Mouse (Mus musculus): ENCODE results near the gene Rad51b.

Rad51b gene

DNA sequence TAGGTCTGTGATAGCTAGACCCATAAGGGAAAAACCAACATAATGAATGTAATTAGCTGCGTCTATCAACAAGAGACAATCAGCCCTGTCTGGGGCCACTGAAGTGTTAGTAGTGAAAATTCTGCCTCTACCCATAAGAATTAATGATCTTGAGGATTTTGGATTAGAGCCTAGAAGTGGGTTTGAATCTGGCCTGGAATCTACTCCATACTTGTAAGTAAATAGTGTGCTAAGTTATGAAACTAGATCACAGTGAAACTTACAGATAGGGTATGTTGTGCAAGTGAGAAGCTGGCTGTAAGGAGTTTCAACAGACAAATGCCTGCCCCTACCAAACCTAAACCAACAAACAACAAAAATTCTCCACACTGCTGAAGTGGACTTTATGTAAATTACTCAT lies 83.1 kb downstream of the Rad51b start:
- no peak for DNase-seq (ENCODE audit: low read depth, low spot score)

GRCm38 (mm10) chr12:79381489-79381888 lies 84.4 kb downstream of the Rad51b start:
- DNase-seq (ENCODE audit: low read depth, low spot score): no peak

- no peak for DNase-seq (ENCODE audit: low read depth, low spot score)
Observed at GRCm38 (mm10) chr12:79382416-79382815, 85.3 kb downstream of the Rad51b start.

- DNase-seq (ENCODE audit: low read depth, low spot score): no peak
Observed at GRCm38 (mm10) chr12:79383583-79383982, 86.5 kb downstream of the Rad51b start.

GRCm38 (mm10) chr12:79384787-79385186 lies 87.7 kb downstream of the Rad51b start:
- no peak for DNase-seq (ENCODE audit: low read depth, low spot score)

- no peak for DNase-seq (ENCODE audit: low read depth, low spot score)
Observed at GRCm38 (mm10) chr12:79385199-79385598, 88.1 kb downstream of the Rad51b start.

- no peak for DNase-seq (ENCODE audit: low read depth, low spot score)
Observed at GRCm38 (mm10) chr12:79387886-79388285, 90.8 kb downstream of the Rad51b start.

DNA sequence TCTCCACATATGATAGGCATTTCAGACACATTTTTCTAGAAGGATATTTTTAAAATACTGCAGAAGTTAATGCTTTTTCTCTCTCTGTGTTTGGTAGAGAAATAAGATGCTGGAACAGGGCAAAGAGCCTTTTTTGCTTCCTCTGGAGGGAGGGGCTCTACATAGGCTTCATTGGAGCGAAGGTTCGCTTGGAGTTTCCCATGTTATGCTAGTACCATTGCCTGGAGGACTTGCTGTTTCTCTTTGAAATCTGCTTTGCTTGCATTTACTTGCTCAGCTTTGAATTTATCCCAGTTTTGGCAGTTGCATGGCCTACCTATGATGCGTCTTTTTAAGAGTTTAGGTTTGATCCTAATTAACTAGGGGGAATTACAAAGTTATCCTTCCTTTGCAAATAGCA lies 92.2 kb downstream of the Rad51b start:
- no peak for DNase-seq (ENCODE audit: low read depth, low spot score)

DNA sequence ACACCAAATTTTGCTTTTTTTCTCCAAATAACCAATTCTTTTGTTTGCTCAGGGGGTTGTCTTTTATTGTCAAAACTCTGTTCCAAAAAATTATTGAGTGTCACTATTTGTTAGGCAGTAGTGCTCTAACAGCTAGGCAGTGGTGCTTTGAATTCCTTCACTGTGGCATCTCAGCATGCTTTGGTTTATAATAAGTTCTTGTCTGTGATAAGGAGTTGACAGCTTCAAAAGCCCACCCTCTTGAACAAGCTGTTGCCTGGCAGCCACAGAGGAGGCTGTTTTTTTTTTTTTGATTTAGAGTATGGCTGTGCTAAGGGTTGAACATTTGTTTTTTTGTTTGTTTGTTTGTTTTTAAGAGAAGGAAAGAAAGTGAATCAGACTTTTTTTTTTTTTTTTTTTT lies 92.9 kb downstream of the Rad51b start:
- no peak for DNase-seq (ENCODE audit: low read depth, low spot score)

GRCm38 (mm10) chr12:79393636-79394035 lies 96.6 kb downstream of the Rad51b start:
- DNase-seq (ENCODE audit: low read depth, low spot score): no peak

DNA sequence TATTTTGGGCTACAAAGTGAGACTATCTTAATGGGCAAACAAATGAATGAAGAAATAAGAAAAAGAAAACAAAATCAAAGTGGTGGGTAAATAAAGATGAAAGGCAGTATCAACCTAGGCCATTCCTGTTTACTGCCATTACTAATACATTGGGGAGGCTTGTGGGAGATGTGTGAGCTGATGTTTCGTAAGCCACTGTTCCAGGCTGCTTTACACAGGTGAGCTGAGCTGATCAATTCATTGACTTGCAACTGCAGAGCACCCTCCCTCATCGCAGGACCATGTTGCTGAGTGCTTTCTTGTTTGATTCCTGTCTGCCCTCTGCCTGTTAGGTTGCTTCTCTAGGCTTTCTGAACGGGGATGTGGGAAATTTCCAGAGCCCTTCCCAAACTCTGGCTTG lies 106.9 kb downstream of the Rad51b start:
- DNase-seq (ENCODE audit: low read depth, low spot score): no peak

GRCm38 (mm10) chr12:79404494-79404893 lies 107.4 kb downstream of the Rad51b start:
- DNase-seq (ENCODE audit: low read depth, low spot score): no peak

GRCm38 (mm10) chr12:79408677-79409076 lies 111.6 kb downstream of the Rad51b start:
- DNase-seq (ENCODE audit: low read depth, low spot score): no peak

GRCm38 (mm10) chr12:79409126-79409860 lies 112.2 kb downstream of the Rad51b start:
- no peak for DNase-seq (ENCODE audit: low read depth, low spot score)

DNA sequence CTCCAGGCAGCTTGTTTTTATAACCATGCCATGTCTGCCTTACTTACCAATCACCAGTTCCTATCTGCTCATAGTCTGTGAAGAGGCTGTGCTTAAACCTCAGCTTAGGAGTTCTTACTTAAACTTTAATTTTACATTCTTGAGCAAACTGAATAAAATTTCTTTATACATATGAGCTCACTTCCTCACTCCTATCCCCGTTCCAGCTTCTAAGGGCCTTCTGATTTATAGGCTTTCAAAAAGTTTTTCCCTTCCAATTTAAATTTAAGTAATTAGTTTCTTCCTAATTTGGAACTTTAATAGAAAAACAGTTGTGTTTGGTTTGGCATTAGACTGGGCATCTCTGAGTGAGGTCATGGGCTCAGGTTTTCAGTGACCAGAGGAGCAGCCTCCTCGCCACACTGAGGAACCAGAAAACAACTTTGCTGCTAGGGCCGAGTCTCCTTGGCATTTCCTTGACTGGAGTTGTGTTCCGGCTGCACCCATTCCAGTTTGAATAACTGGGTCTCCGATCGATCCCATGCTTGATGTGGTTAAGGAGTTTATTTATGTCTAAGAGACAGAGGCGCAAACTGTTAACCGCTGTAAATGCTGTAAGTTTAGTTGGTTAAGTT lies 115.9 kb downstream of the Rad51b start:
- DNase-seq (ENCODE audit: low read depth, low spot score): no peak

DNA sequence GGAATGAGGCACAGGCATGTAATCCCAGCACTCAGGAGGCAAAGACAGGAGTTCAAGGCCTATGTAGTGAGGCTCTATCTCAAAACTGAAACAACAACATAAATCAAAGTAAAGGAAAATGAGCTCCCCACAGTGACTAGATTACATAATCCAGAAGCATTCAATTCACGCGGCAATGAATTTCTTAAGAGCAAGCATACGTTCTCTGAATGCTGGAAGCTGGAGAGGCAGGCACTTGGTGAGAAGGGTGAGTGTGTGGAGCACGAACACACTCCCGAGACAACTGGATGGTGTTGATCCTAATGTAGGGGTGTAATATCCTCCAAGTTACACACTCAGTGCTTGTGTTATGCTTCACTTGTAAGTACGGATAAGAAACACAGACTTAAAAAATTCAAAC lies 120.3 kb downstream of the Rad51b start:
- DNase-seq (ENCODE audit: low read depth, low spot score): no peak

- no peak for DNase-seq (ENCODE audit: low read depth, low spot score)
Observed at GRCm38 (mm10) chr12:79420605-79421004, 123.5 kb downstream of the Rad51b start.

- DNase-seq (ENCODE audit: low read depth, low spot score): no peak
Observed at GRCm38 (mm10) chr12:79429507-79430291, 132.6 kb downstream of the Rad51b start.

DNA sequence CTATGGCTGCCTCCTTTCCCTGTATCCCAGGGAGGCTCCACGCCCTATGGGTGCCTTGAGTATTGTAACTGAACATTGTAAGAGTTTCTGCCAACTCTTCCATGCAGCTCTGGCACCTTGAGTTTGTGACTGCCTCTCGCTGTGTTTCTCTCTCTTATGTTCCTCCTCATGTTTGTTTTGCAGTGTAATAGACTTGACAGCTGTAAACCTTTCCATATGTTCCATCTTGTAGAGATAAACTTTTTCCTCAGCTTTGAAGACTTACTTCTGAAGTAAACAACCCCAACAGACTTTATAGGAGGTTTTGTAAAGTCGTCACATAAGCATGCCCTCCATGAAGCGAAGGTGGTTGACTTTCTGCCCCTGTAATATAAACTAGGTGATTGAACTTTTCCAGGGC lies 134.1 kb downstream of the Rad51b start:
- DNase-seq (ENCODE audit: low read depth, low spot score): no peak

DNA sequence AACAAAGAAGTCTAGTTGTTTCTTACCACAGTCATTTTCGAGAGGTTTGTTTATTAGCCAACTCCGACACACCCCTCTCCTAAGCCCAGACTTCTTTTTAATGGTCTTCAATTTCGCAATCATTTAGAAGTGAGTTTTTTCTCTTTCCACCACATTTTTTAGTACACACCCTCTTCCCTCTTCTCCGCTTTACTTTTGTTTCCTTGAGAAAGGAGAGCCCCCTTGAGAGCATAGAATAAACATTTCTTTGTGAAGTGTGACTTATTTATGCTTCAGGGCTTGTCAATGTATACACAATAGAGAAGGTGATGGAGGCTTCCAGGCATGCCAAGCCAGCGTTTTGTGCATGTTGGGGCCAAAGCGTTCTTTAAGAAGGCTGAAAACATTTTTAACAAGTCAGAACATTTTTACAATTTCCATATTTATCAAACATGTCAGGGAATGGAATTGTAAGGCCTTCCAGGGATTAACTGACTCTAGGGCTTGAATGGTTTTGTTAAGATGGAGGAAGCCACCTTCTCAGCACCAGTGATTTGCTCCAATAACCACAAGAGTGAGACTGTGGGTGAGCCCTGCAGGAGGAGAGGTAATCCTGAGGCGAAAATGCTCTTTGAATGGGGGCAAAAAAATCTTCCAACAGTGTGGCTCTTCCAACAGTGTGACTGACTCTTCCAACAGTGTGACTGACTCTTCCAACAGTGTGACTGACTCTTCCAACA lies 136.8 kb downstream of the Rad51b start:
- no peak for DNase-seq (ENCODE audit: low read depth, low spot score)

- no peak for DNase-seq (ENCODE audit: low read depth, low spot score)
Observed at GRCm38 (mm10) chr12:79435474-79435873, 138.4 kb downstream of the Rad51b start.

DNA sequence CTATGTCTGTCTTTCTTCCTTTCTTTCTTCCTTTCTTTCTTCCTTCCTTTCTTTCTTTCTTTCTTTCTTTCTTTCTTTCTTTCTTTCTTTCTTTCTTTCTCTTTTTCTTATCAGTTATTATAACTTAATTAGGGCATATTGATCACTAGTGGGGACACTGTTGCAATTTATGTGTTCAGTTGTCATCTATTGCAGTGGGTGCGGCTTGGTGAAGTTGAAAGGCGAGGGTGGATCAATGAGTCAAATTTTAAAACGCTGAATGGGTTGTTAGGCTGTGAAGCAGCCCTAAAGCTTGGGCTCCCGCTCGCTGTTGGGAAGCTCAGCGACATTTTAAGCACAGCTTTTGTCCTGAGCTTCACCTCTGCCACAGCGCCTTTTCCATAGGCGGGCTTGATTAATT lies 139.0 kb downstream of the Rad51b start:
- DNase-seq (ENCODE audit: low read depth, low spot score): no peak

Measured in embryo, embryonic 11.5 days (tissue).